Mouse (Mus musculus) thymus, postnatal 0 days (tissue): ENCODE measurements around the gene Retnlb. TPM values are rescaled to one million over a fixed set of nuclear protein-coding genes. Genes with fewer than 3 reads are reported as not detected.

Experiments
- polyA plus RNA-seq: library from polyadenylated mRNA; unstranded; fragments of >200 nt; fragmentation: Nextera tagmentation; extraction: Ambion mirVana; gene quantifications from 2 replicates; pipeline ENCODE4 v1.2.1, GENCODE M21; 2015

Retnlb gene
- polyA plus RNA-seq, 1 experiment from 2014 or later = 0.55 TPM

Other genes with a start within 250 kb of the Retnlb start
- 175 and 176 TPM in 2 replicates for gene Trat1, start 44.8 kb upstream of the Retnlb start, polyA plus RNA-seq
- 7.2 and 11.2 TPM in 2 replicates for gene Retnla, start 25.7 kb downstream of the Retnlb start, polyA plus RNA-seq
- gene Retnlg, start 55.8 kb downstream of the Retnlb start, polyA plus RNA-seq = 1.1 and 4.6 TPM in 2 replicates
- 14.0 and 14.4 TPM in 2 replicates for gene Dzip3, start 177.3 kb downstream of the Retnlb start, polyA plus RNA-seq
- gene Cip2a, start 177.3 kb downstream of the Retnlb start, polyA plus RNA-seq = 32.5 and 33.5 TPM in 2 replicates
- gene Myh15, start 240.6 kb downstream of the Retnlb start, polyA plus RNA-seq = 0.05 TPM in 1 of 2 replicates, not detected in the other